Mouse (Mus musculus): ENCODE data around the gene Gm20914. TPM values are rescaled to one million over a fixed set of nuclear protein-coding genes. Genes with fewer than 3 reads are reported as not detected.

Gene Gm20914
- not detected in 2 replicates for polyA plus RNA-seq (2015; fragmentation: Nextera tagmentation; extraction: Ambion mirVana)

GRCm38 (mm10) chrY:5725678-5726077, at the start of gene Gm20914:
Gene Gm20914, plus strand, starts transcription at chrY:5725978.

Other genes starting within 250 kb of the Gm20914 start
- not detected in 2 replicates for gene Gm21854, start 69.0 kb upstream of the Gm20914 start, polyA plus RNA-seq (2015; fragmentation: Nextera tagmentation; extraction: Ambion mirVana)
- not detected in 2 replicates for gene Gm28171, start 67.4 kb downstream of the Gm20914 start, polyA plus RNA-seq (2015; fragmentation: Nextera tagmentation; extraction: Ambion mirVana)
- gene Gm21778, start 216.5 kb downstream of the Gm20914 start, polyA plus RNA-seq (2015; fragmentation: Nextera tagmentation; extraction: Ambion mirVana) = not detected in 2 replicates

Measured in urinary bladder, postnatal 0 days (tissue).